Mouse (Mus musculus) liver, adult 2 months (tissue): Measurements from ENCODE around the gene Morn3.

ENCODE experiments used
- CTCF ChIP-seq: fragments of 200-500 bp; IDR thresholded peaks from 2 replicates; pipeline ENCODE4 v1.5.1; 2011; ENCODE audit warnings: low read depth, low read length, control low read depth
- POLR2A ChIP-seq: fragments of 200-500 bp; IDR thresholded peaks from 2 replicates; pipeline ENCODE4 v1.6.1; 2011; ENCODE audit warnings: low read length, control low read depth; ENCODE audit not compliant: insufficient read depth; ENCODE audit errors: extremely low read depth

GRCm38 (mm10) chr5:123005716-123006592 is 40.9 kb downstream of the Morn3 start:
- TF ChIP-seq CTCF (no peak), POLR2A (no peak)
